Mouse (Mus musculus): ENCODE measurements around the gene Ndufb7. TPM values are rescaled to one million over a fixed set of nuclear protein-coding genes. Genes with fewer than 3 reads are reported as not detected.

The Ndufb7 gene
- total RNA-seq (2023) = 10 to 100 TPM; 82.3 to 84.3 TPM

DNA sequence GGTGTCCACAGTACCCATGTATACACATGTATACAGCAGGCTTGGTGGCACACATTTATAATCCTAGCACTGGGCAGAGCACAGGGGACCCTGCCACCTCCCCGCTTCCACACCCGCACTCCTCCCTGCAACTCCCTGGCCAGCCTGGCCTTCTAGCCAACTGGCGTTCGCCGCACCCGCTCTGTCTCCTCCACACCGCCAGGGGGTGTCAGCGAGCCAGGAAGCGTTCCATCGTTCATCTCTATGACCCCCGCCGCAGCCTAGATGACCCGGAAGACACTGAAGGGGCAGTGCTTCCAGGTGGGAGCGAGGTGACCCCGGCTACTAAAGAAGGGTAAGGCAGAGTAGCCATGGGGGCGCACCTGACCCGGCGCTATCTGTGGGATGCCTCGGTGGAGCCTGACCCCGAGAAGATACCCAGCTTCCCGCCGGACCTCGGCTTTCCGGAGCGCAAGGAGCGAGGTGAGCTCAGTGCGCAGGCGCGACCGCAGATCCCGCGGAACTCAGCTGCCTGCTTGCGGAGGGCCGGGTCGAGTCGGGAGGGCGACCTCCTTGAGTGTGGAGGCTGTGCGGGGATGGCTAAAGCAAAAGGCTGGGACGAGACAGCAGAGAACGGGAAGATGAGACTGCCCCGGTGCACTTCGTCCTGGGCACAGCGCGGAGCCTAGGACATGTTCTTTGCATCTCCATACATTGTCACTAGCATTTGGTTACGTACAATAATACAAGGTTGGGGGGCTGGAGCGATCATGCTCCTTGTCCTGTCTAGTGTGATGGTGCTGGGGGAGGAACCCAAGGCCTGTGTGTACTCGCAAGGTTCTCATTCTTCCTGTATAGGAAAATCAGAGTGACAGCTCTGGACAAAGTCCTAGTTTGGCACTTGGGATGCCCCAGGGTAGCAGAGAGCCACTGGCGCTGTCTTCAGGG, at the start of gene Ndufb7:
TSS of gene Ndufb7 (plus strand) at position 203 of the 927 bp plus-strand sequence.

DNA sequence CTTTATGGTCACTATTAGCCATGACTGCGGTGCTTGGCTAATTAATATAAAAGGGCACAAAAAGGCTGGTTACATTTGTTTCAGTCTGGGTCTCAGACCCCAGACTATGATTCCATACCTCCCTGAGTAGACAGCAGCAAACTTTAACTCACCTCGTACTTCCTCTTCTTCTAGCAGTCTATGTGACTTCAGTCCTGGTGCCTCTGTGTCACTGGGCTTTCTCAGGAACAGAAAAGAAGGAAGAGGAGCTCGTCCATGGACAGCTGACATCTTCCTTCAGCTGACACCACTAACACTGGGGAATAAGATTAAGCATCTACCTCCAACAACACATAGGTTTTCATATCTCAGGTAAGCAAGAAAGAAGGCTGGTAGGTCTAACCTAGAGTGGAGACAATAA, 30.7 kb upstream of the Ndufb7 start, which contains the start of gene Olfr370:
TSS of gene Olfr370 (plus strand) at position 45 of the 400 bp plus-strand sequence.

DNA sequence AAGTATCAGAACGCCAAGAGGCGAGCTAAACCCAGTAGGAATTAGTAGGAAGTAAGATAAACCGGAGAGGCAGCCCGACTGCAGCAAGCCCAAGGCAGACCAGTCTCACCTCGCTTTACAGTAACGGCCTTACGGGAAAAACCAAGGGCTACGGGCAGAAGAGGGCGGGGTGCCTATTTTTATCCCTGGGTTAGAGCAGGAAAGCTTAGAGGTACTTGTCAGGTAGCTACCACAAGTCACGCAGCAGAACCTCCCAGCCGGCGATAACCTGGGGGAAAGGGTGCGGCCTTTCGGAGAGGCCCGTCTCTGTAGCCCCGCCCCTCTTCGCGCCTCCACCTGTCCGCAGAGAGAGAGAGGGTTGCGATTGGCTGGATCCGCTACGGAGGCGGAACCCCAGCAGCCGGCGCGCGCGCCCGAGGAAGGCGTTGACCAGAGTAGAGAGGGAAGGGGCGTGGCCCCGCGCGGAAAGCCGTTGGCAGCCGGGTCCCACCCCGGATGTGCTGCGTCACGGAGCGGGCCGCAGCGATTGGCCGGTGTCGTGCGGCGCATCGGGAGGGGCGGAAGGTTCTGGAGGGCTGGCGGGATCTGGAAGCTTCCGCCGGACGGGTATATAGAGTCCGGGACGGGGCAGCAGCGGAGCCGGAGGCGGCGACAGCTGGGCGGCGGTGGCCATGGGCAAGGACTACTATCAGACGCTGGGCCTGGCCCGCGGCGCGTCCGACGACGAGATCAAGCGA, 41.4 kb downstream of the Ndufb7 start, which contains the start of the genes Tecr and Dnajb1:
TSS of gene Tecr (minus strand) at position 311 of the 737 bp plus-strand sequence.
TSS of gene Dnajb1 (plus strand) at position 533 of the 737 bp plus-strand sequence.

Other genes with a start within 250 kb of the Ndufb7 start
- gene Elmod2, start 234.2 kb upstream of the Ndufb7 start, total RNA-seq (2023) = 10 to 100 TPM; 16.0 to 17.2 TPM
- gene Mgat4d, start 218.2 kb upstream of the Ndufb7 start, total RNA-seq (2023) = not detected
- gene Clgn, start 176.8 kb upstream of the Ndufb7 start, total RNA-seq (2023) = not detected
- 10 to 100 TPM; 19.8 to 33.4 TPM for gene Scoc, start 108.3 kb upstream of the Ndufb7 start, total RNA-seq (2023)
- gene Olfr370, start 30.9 kb upstream of the Ndufb7 start, total RNA-seq (2023) = not detected
- 100 to 1,000 TPM; 217 to 268 TPM for gene Tecr, start 41.3 kb downstream of the Ndufb7 start, total RNA-seq (2023)
- gene Dnajb1, start 41.5 kb downstream of the Ndufb7 start, total RNA-seq (2023) = 100 to 1,000 TPM in 1 of 2 experiments, 10 to 100 TPM in 1; 73.0 to 124 TPM
- gene Gipc1, start 86.0 kb downstream of the Ndufb7 start, total RNA-seq (2023) = 10 to 100 TPM; 24.8 to 27.6 TPM
- 1 to 10 TPM in 1 of 2 experiments, under 1 TPM in 1; 0.44 to 1.5 TPM for gene Ptger1, start 100.0 kb downstream of the Ndufb7 start, total RNA-seq (2023)
- gene Pkn1, start 132.5 kb downstream of the Ndufb7 start, total RNA-seq (2023) = 100 to 1,000 TPM; 371 to 382 TPM
- 100 to 1,000 TPM; 118 to 122 TPM for gene Ddx39, start 148.5 kb downstream of the Ndufb7 start, total RNA-seq (2023)
- 100 to 1,000 TPM; 576 to 708 TPM for gene Adgre5, start 174.7 kb downstream of the Ndufb7 start, total RNA-seq (2023)